Comparison of ENCODE assay signal across 21 mouse cellular contexts in genomic region chr14:46487551-46487950, GRCm38 (mm10).
"Had no signal": no experiment of that assay in that cellular context is flagged by ENCODE, and none has a peak within 500 bp of the region (broad histone marks: within the 10 kb centered on the region; RNA-seq: fewer than 3 reads in every experiment).

No protein-coding gene starts in this region.

- H3K4me3 ChIP-seq: heart, embryonic 10.5 days; heart, embryonic 12.5 days; hindbrain, embryonic 13.5 days; hindbrain, embryonic 15.5 days; kidney, embryonic 15.5 days; limb, embryonic 13.5 days; limb, embryonic 15.5 days; liver, embryonic 12.5 days had no signal

- H3K9me3 ChIP-seq: heart, embryonic 10.5 days; heart, embryonic 12.5 days; hindbrain, embryonic 13.5 days; hindbrain, embryonic 15.5 days; kidney, embryonic 15.5 days; limb, embryonic 15.5 days had no signal

- H3K4me1 ChIP-seq: heart, embryonic 12.5 days; hindbrain, embryonic 13.5 days; hindbrain, embryonic 15.5 days; liver, embryonic 12.5 days had no signal

- H3K4me2 ChIP-seq: heart, embryonic 12.5 days; hindbrain, embryonic 13.5 days; hindbrain, embryonic 15.5 days; kidney, embryonic 15.5 days; limb, embryonic 13.5 days; limb, embryonic 15.5 days; liver, embryonic 12.5 days had no signal

- H3K9ac ChIP-seq: heart, embryonic 12.5 days; hindbrain, embryonic 13.5 days; hindbrain, embryonic 15.5 days; kidney, embryonic 15.5 days; limb, embryonic 13.5 days; limb, embryonic 15.5 days; liver, embryonic 12.5 days; liver, embryonic 14.5 days had no signal

- DNase-seq: gastrocnemius, postnatal 14 days; gastrocnemius, postnatal 36 days; heart, adult 18-20 months; heart, postnatal 10 days; kidney, postnatal 14 days; layer of hippocampus, adult 9-11 months; layer of hippocampus, postnatal 36 days; left cerebral cortex, postnatal 4 days; lung, adult 18-20 months had no signal

- ATAC-seq: forebrain, embryonic 16.5 days; hindbrain, postnatal 0 days; intestine, embryonic 16.5 days; liver, embryonic 12.5 days had no signal

- H3K36me3 ChIP-seq: heart, embryonic 10.5 days; heart, embryonic 12.5 days; hindbrain, embryonic 13.5 days; hindbrain, embryonic 15.5 days; kidney, embryonic 15.5 days; limb, embryonic 13.5 days; limb, embryonic 15.5 days; liver, embryonic 12.5 days had no signal

- H3K27ac ChIP-seq: heart, embryonic 10.5 days; hindbrain, embryonic 13.5 days; hindbrain, embryonic 15.5 days; hindbrain, postnatal 0 days; kidney, embryonic 15.5 days; limb, embryonic 13.5 days; limb, embryonic 15.5 days; liver, embryonic 12.5 days; liver, embryonic 14.5 days had no signal

- H3K27me3 ChIP-seq: heart, embryonic 12.5 days; hindbrain, embryonic 13.5 days; hindbrain, embryonic 15.5 days; kidney, embryonic 15.5 days; limb, embryonic 13.5 days; limb, embryonic 15.5 days; liver, embryonic 12.5 days had no signal
